Mouse (Mus musculus) liver, embryonic 18 days (tissue): ENCODE results near the gene St3gal5. TPM values are rescaled to one million over a fixed set of nuclear protein-coding genes. Genes with fewer than 3 reads are reported as not detected.

Source experiments
- polyA plus RNA-seq: library from polyadenylated mRNA; depleted of rRNA; stranded (reverse); fragments of >200 nt; gene quantifications from 2 replicates; pipeline ENCODE4 v1.2.3, GENCODE M21; 2012; rRNA removed

The St3gal5 gene
- 230 and 246 TPM in 2 replicates for polyA plus RNA-seq

GRCm38 (mm10) chr6:72097181-72097995 lies at the start of gene St3gal5:
St3gal5 (plus strand) TSS chr6:72097592.

Other genes starting within 250 kb of the St3gal5 start
- 23.1 and 26.1 TPM in 2 replicates for gene Ptcd3, start 188.8 kb upstream of the St3gal5 start, polyA plus RNA-seq
- 7.8 and 8.5 TPM in 2 replicates for gene Polr1a, start 188.5 kb upstream of the St3gal5 start, polyA plus RNA-seq
- 0.82 and 0.95 TPM in 2 replicates for gene Atoh8, start 138.0 kb downstream of the St3gal5 start, polyA plus RNA-seq
- 0.05 and 0.15 TPM in 2 replicates for gene Sftpb, start 207.0 kb downstream of the St3gal5 start, polyA plus RNA-seq
- gene Usp39, start 247.6 kb downstream of the St3gal5 start, polyA plus RNA-seq: 19.8 and 20.1 TPM in 2 replicates
- gene 0610030E20Rik, start 249.7 kb downstream of the St3gal5 start, polyA plus RNA-seq: 10.1 and 12.6 TPM in 2 replicates